Mouse (Mus musculus): Measurements from ENCODE around the gene Mlec.

DNA sequence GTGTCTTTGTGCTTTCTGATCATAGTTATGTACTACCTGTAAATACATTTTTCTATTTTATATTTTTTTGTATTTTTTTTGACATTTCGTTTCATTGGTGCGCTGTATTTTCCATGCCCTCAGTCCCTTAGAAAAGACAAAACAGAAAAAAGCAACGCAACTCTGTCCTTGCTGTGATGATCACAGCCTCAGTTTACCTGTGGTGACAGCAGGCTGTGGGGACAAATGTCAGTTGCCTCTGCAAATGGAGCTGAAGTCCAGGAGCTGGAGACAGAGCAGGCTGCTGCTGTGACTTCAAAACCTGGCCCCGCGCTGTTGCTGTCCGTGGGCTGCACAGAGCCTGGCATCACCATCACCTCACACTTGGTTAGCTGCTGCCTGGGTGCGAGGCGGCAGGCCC is 59.8 kb downstream of the Mlec start, which contains the start of gene Gm10401:
- TF ChIP-seq CTCF (IDR thresholded peaks at IDR 0.05; ENCODE audit: extremely low read depth, insufficient read depth, insufficient read length, insufficient replicate concordance) (no peak), POLR2A (IDR thresholded peaks at IDR 0.05; ENCODE audit: low read depth, low read length) (no peak)
